Mouse (Mus musculus) ZHBTc4 (cell line): ENCODE measurements around the gene Usp10.
A peak's percentile ranks its signal among the peaks of the same experiment; 100 is the strongest.

Experiments used
- DNase-seq: peaks from one replicate; pipeline ENCODE4 v3.0.0-alpha.2; 2011; ENCODE audit warnings: low read depth, low spot score

Gene Usp10

GRCm38 (mm10) chr8:119915298-119915697 is 5.1 kb downstream of the Usp10 start:
- no peak for DNase-seq

GRCm38 (mm10) chr8:119916237-119916892 is 6.2 kb downstream of the Usp10 start:
- DNase-seq: no peak

- no peak for DNase-seq
Observed at GRCm38 (mm10) chr8:119917415-119917814, 7.3 kb downstream of the Usp10 start.

- DNase-seq: no peak
Observed at GRCm38 (mm10) chr8:119918155-119918567, 8.0 kb downstream of the Usp10 start.

DNA sequence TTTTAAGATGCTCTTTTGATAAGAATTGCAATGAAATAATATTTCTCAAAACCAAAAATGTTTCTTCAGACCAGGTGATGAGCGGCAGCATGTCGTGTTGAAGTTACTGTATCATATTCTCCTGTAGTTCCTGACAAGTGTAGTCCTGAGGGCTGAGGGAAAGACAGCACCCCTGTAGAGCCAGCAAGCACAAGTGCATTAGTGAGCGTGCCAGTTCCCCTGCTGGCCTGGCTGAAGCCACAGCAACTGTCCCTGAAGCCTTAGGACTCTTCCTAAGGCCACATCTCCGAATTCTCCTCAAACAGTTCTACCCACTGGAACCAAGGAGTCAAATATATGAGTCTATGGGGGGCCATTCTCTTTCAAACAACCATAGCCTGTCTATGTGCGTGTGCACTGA is 13.1 kb downstream of the Usp10 start:
- DNase-seq: no peak

DNA sequence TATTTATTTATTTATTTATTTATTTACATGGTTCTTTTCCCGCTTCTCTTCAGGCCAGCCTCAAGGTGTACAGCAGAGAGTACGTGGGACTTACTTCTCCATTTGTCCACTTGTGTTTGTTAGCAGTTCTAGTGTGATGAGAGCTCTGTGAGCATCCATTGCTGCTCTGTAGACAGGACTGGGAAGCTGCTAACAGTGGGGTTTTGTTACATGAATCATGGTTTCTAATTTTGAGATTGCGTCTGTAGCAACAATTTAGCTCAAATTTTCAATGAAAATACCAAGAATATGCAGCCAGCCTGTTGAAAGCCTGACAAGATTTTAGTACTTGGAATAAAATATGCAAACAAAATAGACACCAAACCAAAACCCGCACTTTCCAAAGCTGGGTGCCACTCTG is 15.3 kb downstream of the Usp10 start:
- no peak for DNase-seq

DNA sequence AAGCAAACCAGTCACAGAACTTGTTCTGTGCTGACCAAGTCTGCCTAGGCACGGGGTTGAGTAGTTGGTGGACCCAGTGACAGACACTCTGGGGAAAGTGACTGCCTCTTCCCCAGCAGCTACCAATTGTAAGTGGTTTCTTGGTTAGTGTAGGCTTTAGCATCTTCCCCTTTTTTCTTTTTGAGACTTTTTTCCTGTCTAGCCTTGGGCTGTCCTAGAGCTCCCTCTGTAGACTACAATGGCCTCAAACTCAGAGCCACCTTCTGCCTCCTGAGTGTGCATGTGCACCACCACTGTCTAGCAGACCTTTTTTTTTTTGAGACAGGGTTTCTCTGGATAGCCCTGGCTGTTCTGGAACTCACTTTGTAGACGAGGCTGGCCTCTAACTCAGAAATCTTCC is 16.3 kb downstream of the Usp10 start:
- no peak for DNase-seq

DNA sequence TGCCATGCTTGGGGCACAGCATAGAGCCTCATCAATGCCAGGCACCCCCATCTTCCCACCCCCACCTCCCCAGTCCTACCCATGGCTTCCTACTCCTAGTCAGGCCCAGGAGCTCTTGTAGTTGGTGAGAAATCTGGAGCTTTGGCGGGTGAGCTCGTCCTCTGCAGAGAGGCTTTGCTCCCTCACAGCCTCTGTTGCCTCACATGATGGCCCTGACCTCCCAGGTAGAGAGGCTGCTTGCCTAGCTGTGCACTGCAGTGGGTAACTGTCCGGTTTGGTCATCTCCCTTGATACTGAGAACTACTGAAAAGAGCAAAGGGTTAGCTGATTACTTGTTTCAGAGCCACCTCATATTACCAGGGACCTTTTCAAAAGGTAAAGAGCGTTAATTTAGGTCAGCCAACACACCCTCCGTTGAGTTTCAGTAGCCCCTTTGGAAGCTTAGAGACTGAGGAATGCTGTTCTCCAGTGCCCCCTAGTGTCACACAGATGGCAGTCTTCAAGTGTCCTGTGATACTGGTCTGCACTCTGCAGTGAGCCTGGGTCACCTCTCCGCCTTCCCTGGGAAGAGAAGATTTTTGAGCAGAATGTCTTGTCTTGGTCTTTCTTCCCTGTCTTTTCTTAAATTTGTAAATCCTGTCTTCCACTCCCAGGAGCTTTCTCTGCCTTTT is 17.4 kb downstream of the Usp10 start:
- peak; percentile 82 for DNase-seq

DNA sequence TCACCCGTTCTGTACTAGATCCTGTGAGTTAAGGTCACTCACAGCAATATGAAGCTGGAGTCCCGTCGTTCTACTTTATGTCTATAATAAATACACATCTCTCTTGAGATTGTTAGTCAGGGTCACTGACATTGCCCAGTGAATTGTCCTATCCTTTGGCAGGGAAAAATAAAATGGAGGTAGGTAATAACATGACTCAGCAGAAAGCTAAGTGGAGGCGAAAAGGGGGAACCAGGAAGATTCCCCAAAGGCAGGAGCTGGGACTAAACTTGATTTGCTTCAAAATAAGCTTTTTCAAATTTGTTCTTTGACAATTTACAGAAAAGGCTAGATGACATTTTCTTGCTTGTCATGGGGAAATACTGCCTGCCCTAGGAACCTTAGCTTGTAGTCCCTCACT is 21.2 kb downstream of the Usp10 start:
- no peak for DNase-seq

DNA sequence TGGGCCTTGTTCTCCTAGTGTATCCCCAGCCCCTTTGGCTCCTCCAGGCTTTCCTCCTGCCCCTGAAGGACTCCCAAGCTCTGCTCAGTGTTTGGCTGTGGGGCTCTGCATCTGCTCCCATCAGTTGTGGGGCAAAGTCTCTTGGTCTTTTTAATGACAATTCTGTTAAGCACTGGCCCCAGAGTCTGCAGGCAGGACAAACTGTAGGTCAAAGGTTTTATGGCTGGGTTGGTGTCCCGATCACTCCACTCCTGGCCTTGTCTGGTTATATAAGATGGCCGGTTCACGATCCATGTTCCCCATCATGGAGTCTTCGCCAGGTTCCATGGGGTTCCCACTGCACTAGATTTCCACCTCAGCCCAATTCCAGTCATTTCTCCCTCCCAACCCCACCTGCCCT is 23.5 kb downstream of the Usp10 start:
- no peak for DNase-seq

DNA sequence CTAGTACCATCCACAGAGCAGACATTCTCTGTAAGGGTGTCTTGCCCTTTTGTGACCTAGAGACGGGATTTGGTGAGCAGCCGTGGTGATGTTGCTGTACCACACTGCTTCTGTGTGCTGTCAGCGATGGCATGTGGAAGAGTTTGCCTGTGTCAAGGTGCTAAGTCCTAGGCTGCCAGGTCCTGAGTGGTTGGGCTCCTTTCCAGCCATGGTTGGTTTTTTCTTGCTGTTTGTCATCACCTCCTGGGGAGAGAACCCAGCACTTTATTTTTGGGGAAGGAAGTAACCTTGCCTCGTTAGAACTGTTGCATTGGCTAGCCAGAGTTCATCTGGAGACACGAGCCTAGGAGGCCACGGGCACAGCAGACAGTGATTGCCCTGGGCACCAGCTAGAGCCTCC is 25.4 kb downstream of the Usp10 start:
- no peak for DNase-seq

DNA sequence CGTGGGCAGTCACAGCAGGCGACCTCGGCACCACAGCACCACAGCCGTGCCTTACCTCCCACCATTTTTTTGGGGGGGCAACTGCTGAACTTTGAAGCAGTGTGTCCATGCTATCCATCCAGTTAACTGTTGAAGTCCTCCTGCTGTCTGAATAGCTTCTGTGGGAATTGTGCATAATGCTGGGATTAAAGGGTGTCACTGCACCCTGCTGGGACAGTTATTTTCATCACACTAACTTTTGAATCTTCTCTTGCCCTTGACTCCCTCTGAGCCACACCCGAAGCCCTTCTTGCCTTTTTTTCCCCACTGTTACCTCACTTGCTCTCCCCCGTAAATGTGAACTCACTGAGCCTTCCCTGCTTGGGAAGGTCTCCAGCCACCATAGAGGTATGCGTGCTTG is 28.3 kb downstream of the Usp10 start:
- peak; percentile 56 for DNase-seq

DNA sequence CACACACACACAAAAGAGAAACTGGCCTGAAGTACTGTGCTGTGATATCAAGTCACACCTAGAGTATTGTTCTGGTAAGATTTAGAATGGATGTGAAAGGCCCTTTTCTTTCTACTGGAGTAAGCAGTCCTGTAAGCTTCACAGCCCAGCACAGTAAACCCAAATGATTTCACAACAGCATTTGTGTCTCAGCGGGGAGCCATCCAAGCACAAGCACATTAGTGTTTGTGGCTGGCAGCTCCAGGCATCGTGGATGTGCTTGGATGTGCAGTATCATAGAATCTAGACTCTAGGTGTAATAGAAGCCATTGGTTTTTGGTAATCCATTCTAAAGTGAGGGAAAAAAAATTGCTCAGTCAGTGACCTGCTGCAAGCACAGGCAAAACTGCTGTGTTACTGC is 29.2 kb downstream of the Usp10 start:
- DNase-seq: no peak

DNA sequence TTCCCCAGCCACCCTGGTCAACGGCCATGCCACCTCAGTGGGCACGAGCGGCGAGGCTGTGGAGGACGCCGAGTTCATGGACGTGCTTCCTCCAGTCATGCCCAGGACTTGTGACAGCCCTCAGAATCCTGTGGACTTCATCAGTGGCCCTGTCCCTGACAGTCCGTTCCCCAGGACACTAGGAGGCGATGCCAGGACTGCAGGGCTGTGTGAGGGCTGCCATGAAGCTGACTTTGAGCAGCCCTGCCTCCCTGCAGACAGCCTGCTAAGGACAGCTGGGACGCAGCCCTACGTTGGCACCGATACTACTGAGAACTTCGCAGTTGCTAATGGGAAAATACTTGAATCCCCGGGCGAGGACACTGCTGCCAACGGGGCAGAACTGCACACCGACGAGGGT is 31.3 kb downstream of the Usp10 start:
- no peak for DNase-seq

DNA sequence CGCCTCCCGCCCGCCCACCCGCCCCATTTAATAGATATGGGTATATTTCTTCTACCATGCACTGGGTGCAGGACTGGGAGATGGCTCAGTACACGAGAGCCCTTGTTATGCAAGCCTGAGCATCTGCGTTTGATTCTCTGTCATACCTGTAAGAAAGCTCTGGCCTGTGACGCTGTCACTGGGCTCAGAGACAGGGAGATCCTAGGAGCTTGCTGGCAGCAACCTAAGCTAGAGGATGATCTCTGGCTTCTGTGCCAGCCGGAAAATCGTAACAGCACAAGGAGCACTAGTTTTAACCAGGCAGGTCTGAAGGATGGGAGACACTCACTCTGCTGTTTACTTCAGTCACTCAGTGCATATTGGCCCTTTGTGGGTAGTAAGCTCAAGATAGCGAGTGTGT is 33.5 kb downstream of the Usp10 start:
- no peak for DNase-seq

DNA sequence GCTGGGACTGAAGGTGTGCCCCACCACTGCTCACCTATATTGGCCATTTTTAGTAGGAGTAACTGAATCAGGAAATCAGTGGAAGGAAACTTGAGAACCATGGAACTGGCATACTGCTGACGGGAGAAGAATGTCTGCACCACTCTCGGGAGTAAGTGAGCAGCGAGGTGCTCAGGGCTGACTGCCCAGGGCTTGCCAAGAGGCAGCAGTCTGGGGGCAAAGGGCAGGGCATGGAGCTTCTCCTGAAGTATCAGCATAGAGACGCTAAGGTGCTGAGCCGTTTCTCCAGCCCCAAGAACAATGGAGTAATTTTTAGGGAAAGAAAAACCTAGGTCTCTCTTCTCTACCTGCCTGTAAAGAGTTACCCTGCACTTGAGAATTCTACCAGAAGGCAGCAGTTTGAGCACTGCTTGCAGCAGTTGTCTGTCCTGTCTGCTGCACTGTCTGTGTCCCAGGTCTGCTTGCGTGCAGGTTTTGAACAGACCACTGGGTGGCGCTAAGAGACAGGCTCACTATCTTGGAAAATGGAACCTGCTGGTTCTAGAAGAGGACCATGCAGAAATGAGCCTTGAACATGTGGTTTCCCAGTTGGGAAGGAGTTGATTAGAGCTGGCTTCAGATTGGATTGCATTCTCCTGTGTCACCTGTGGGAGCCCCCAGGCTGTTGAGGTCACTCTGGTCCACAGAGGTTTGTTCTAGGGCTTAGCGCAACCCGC is 34.1 kb downstream of the Usp10 start:
- DNase-seq: peak; percentile 84

- DNase-seq: peak; percentile 36
Observed at GRCm38 (mm10) chr8:119946326-119946865, 36.2 kb downstream of the Usp10 start.

DNA sequence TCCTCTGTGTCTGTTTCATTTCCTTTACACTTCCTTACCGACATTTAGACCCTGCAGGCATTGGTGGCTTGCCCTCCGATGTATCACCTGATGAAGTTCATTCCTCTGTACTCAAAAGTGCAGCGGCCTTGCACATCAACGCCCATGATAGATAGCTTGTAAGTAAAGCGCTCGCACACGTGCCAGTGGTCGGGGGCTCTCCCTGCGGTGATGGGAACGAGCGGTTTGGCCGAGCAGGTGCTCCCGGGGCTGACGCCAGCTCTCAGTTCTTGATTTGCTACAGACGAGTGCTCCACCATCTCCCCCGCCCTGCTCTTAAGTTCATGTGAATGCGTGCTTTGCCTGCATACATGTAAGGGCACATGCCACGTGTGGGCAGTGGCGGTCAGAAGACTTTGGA is 37.5 kb downstream of the Usp10 start:
- no peak for DNase-seq

GRCm38 (mm10) chr8:119948340-119948739 is 38.2 kb downstream of the Usp10 start:
- no peak for DNase-seq

- DNase-seq: no peak
Observed at GRCm38 (mm10) chr8:119952282-119952681, 42.1 kb downstream of the Usp10 start.

DNA sequence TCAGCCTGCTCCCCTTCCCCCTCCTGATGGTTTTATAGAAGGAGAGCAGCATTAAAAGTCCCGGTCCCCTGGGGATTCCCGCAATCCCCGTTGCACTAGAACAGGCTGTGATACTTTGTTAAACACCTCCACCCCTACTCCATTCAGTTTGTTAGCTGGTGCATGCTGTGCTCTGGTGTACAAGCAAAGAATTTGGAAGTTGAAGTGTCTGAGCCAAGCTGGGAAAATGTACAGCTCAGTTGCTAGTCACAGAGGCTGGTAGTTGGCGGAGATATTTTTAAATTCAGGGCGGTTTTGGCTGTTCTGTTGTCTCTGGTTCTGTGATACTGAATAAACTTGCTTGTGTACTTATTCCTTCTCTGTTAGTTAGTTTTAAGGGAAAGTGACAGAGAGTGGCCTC is 42.6 kb downstream of the Usp10 start:
- no peak for DNase-seq

DNA sequence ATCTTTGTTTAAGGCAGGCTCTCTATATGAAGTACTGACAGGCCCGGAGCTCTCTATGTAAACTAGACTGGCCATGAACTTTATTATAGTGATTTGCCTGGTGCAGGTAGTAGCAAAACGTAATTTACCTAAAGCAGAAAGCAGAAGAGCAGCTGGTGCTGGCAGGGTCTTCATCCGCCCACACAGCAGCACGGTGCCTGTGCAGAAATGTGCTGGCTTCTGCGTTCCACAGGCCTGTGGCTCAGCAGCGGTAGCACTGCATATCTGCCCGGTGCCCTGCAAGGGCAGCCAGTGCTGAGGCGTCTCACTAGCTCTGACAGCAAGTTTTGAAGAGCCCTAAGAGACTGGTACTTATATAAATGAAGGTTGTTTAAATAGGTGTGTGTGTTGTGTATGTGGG is 45.2 kb downstream of the Usp10 start:
- DNase-seq: no peak

DNA sequence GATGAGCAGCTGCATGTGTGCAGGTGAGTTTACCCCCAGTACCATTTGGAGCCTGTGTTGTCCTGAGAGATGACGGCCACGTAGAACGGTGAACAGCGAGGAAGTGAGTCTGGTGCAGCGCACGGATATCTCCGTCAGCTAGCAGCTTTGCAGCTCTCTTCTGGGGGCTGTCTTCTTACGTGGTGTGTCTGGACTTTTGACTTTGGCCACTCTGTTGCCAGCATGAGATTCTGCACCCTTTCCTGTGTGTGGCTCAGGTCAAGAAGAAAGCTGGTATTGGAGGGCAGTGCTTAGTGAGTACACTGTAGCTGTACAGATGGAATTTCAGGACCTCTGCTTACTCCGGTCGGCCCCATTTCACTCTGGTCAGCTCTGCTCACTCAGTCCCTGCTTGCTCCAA is 47.9 kb downstream of the Usp10 start:
- no peak for DNase-seq
